Mouse (Mus musculus): ENCODE measurements at regions not wholly inside any gene's neighbourhood (a gene's known extent, or its start where the extent isn't known, plus 50 kb on each side); places are given as distances from the start of the nearest gene placed in this dataset.

DNA sequence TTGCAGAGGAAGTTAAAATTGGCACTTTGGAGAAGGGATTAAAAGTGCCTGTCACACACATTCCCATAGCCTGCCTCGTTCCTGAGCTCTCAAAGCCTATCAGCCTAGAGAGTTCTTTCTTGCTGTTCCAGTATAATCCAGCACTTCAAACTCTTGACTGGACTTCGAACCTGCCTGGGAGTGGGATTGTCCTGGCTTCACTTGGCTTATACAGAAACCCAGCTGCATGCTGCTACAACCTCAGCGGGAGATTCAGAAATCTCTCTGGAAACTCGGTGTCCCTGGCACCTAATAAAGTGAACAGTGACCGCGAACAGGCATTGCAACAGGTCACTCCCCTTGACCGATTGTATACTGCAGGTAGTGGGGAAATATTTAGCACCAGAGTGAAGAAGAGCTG is 149.1 kb upstream of the Mast4 start:
- DNase-seq: no peak
- intact Hi-C loops (cut with DNase I): no loop called here

GRCm38 (mm10) chr13:103476328-103476727 is 142.0 kb upstream of the Mast4 start:
- intact Hi-C loops (cut with DNase I): no loop called here
- DNase-seq: no peak

GRCm38 (mm10) chr13:103472216-103472615 is 137.9 kb upstream of the Mast4 start:
- no peak for DNase-seq
- intact Hi-C loops (cut with DNase I): no loop called here

- intact Hi-C loops (cut with DNase I): no loop called here
Measured at GRCm38 (mm10) chr13:103470141-103470540, 135.8 kb upstream of the Mast4 start.

GRCm38 (mm10) chr13:103460499-103460898 is 126.2 kb upstream of the Mast4 start:
- no peak for DNase-seq
- intact Hi-C loops (cut with DNase I): no loop called here

More at GRCm38 (mm10) chr13:103470141-103470540, 135.8 kb upstream of the Mast4 start:
- no peak for DNase-seq

DNA sequence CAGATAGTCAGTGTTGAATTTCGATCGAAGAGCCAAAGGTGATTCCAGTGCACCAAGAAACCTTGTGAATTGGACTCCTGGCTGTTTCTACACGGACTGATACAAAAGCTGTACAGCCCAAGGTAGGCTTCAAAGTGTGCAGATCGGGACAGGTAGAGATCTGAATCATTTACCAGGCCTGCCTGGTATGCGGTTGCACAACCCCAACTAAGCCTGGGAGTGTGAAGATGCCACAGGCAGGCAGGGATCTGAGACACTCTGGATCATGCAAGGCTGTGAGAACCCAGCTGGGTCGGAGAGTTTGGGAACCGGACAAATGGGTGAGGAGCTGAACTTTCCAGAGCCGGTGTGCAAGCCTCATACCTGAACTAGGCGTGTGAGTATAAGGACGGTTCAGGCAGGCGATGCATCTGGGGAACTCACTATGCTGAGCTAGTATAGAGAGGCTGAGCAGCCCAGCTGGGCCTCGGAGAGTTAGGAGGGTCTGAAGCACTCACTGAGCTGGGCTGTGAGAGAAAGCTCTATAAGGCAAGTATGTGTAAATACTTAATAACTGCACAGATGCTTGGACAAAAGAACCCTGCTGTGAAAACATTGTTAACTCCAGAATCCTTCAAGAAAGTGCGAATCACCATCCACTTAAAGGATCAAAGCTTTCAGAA is 125.3 kb upstream of the Mast4 start:
- intact Hi-C loops (cut with DNase I): no loop called here
- no peak for DNase-seq

- intact Hi-C loops (cut with DNase I): no loop called here
Measured at GRCm38 (mm10) chr13:103452837-103453236, 118.5 kb upstream of the Mast4 start.

DNA sequence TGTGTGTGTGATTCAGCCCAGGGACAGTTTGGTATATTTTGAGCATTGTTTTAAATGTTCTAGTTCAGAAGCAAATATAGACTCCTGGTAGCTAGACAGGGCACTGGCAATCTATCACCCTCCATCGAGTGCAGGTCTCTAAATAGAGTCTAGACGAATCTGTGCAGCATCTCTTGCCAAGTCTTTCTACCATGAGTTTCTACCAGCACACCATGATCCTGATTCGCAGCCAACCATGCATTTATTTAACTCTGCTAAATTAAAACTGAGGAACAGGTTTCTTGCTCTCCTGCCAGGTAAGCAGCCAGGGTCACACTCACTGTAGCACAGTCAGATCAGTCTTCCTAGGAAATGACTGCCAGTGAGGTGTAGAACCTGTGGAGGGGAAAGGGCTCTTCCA is 96.3 kb upstream of the Mast4 start:
- peak; percentile 36 for DNase-seq
- intact Hi-C loops (cut with DNase I): no loop called here

More at GRCm38 (mm10) chr13:103452837-103453236, 118.5 kb upstream of the Mast4 start:
- no peak for DNase-seq

DNA sequence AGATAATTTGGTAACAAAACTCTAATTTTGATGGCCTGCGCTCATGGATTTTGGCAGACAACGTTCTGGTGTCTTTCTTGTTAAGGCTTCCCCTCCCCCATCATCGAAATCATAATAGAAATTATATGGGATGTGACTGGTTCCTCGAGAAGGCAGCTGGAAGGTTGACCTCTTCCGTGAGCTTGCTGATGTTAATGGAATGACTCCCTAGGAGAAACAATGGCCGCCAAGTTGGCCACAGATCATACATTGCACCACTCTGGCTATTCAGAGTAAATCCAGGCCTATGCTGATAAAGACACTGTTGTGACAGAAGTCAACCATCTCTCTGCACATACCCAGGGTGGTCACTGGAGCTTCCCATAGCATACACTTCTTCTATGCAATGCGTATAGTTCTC is 89.7 kb upstream of the Mast4 start:
- DNase-seq: no peak
- intact Hi-C loops (cut with DNase I): no loop called here

DNA sequence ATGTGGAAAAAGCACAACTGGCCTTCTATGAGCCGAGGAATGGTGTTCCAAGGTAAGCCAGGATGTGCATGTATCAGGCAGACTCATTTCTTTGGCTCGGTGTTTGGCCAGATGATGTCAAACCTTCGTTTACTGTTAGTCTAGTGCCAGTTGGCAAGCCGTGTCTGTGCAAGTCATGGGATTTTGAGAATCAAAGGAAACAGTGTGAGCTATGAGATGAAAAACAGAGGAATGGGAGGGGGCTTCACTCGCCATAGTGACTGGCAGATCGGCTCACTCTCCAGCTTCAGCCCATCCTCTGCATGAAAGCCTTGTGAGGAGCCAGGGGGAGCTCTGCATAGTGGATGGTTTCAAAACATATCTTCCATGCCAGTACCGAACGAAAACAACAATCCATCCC is 89.1 kb upstream of the Mast4 start:
- DNase-seq: peak; percentile 9
- intact Hi-C loops (cut with DNase I): no loop called here

DNA sequence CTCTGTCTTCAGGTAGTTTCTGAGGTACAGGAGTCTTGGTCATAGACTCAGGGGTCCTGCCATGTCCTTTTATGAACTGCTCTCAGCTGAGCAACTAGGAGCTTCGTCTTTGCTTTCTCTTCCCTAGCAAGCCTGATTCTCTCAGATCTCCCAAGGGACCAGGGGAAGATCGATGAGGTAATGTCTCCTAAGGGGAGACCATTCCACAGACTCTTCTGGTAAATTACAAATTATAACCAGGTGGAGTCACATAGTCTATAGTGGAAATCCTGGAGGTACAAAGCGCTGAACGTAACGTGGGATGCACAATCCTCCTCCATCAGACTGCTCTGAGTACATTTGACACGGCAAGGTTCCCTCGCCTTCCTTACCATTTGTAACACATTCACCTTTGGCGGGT is 88.7 kb upstream of the Mast4 start:
- intact Hi-C loops (cut with DNase I): no loop called here
- no peak for DNase-seq

DNA sequence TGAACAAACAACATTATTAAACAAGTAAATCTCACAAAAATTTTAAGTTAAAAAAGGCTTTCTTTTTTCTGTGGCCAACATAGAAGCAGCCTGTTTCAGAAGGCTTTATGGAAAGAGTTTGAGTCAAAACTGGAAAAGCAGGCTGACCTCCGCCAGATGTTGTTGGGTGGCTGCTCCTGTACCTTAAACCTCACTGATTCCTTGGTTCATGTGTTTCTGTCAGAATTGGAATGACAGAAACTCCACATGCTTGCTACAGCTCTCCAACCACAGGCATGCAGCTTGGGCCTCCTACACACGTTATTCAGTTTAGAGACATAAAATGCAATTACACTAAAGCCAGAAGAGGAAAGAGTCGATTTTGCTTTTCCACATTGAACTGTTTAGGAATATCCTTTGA is 84.8 kb upstream of the Mast4 start:
- DNase-seq: no peak
- intact Hi-C loops (cut with DNase I): no loop called here

- intact Hi-C loops (cut with DNase I): no loop called here
- DNase-seq: no peak
Measured at GRCm38 (mm10) chr13:103417256-103417655, 83.0 kb upstream of the Mast4 start.

- DNase-seq: no peak
- intact Hi-C loops (cut with DNase I): no loop called here
Measured at GRCm38 (mm10) chr13:103415335-103415734, 81.0 kb upstream of the Mast4 start.

GRCm38 (mm10) chr13:103412566-103412965 is 78.3 kb upstream of the Mast4 start:
- no peak for DNase-seq
- intact Hi-C loops (cut with DNase I): no loop called here

GRCm38 (mm10) chr13:103409286-103409685 is 75.0 kb upstream of the Mast4 start:
- DNase-seq: no peak
- intact Hi-C loops (cut with DNase I): no loop called here

DNA sequence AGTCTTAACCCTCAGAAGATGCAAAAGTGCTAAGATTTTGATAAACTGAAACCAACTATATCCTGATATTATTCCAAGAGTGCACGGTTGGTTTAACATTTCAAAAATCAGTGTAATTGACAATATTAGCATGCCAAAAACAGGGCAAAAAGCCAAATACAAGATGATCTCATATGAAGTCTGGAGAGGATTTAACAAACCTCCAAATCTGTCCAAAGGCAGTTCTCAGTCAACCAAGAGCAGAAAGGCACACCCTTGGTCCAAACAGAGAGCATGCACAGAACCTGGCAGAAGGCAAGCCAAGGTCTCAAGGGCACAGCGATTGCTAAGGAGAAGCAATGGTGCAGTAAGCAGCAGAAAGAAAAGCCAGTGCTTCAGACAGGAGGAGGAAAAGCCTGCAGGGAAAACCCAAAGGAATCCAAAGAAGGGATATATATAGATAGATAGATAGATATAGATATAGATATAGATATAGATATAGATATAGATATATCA is 62.3 kb upstream of the Mast4 start:
- intact Hi-C loops (cut with DNase I): no loop called here
- no peak for DNase-seq

- intact Hi-C loops (cut with DNase I): no loop called here
- no peak for DNase-seq
Measured at GRCm38 (mm10) chr13:103396099-103396498, 61.8 kb upstream of the Mast4 start.

DNA sequence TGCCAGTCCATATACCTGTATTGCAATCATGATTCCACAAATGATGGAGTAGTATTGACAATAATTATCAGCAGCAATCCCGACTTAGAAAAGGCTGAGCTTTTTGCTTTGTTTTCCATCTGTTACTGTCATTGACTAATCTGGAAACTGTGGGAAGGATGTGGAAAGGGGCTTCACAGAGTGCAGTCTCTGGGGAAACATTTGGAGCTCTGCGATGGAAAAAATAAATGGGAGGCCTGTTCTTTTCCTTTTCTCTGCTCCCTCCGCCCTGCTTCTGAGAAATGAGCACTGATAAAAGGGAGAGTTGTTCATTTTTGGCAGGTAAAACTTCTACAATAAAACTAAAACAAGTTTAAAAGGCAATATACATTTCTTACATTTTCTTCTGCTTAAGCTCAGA is 58.3 kb upstream of the Mast4 start:
- intact Hi-C loops (cut with DNase I): no loop called here
- no peak for DNase-seq

DNA sequence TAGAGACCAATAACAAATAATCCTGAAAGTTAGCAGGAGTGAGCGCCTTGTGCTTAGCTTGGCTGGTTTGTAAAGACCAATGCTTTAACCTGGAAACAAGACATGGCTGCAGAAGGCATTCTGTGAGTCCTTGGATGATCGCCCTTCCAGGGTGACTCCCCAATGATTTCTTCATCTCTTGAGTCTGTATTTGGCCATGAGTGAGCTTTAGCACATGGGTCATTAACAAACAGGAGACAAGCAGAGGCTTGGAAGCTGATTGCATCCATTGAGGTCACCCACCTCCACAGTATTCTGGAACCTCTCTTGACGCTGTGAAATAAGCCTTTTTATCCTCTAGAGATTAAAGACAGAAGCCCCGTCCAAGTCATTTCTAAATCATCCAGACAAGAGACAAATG is 57.1 kb upstream of the Mast4 start:
- intact Hi-C loops (cut with DNase I): no loop called here
- no peak for DNase-seq

DNA sequence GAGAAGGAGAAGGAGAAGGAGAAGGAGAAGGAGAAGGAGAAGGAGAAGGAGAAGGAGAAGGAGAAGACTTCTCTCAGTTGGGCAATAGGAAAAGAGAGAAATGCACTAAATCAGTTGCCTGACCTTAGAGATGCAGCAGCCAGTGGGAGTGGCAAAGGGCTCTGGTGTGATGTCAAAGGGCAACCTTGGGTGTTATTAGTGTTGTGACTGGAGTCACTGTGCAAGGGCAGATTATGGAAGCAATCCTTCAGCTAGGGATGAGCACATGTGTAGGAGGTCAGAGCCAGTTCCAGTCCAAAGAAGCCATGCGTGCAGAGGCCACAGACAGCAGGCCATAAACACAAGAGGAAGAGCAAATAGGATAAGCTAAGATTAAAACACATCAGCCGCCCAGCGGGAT is 56.7 kb upstream of the Mast4 start:
- DNase-seq: no peak
- intact Hi-C loops (cut with DNase I): no loop called here

DNA sequence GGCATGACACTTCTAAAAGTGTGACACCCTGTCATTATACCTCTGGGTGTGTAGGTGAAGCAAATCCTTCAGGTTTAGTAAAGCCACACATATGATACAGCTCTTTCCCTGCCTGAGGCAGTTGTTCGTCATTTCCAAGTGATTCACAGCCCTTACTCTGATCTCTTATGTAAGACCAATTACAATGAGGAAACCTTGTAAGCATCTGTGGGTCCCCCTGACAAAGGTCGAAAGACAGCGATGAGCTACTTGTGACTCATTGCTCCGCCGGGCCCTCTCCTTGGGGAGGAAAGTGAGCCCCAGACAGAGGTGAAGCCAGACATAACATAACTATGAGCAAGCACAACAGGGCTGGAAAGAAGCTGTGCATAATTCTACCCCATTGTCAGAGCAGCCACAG is 52.7 kb upstream of the Mast4 start:
- intact Hi-C loops (cut with DNase I): no loop called here
- no peak for DNase-seq

Measured in left cerebral cortex, postnatal 4 days (tissue).